Mouse (Mus musculus) CH12.LX (cell line): Measurements from ENCODE around the gene Ahsa1. TPM values are rescaled to one million over a fixed set of nuclear protein-coding genes. Genes with fewer than 3 reads are reported as not detected.

ENCODE experiments used
- DNase-seq: peaks from one replicate; pipeline ENCODE4 v3.0.0-alpha.2; 2013; ENCODE audit errors: extremely low read depth
- H3K27ac ChIP-seq: 2 replicates; pipeline ENCODE4 v1.5.1; 2012; ENCODE audit warnings: low read depth, mild to moderate bottlenecking, control low read depth, moderate library complexity; ENCODE audit not compliant: insufficient read depth
- H3K27me3 ChIP-seq: replicated peaks from 2 replicates; pipeline ENCODE3; 2012; ENCODE audit warnings: inconsistent platforms
- H3K36me3 ChIP-seq, 2 experiments: replicated peaks in 1 of 2; 2 replicates each; pipeline versions ENCODE3 to v1.6.1; 2012; ENCODE audit warnings: inconsistent platforms in 1 of 2, low read length in 1 of 2, mild to moderate bottlenecking in 1 of 2, mixed read lengths in 1 of 2, moderate library complexity in 1 of 2; ENCODE audit not compliant: control insufficient read depth in 1 of 2, insufficient read depth in 1 of 2
- H3K4me1 ChIP-seq, 2 experiments: 2 replicates each; pipeline ENCODE4 v1.6.1; 2012; ENCODE audit warnings: inconsistent platforms in 1 of 2, moderate library complexity in 1 of 2; ENCODE audit not compliant: insufficient read depth in 2 of 2, control insufficient read depth in 1 of 2
- H3K4me2 ChIP-seq: 2 replicates; pipeline ENCODE4 v1.6.1; 2012; ENCODE audit warnings: low read depth, mild to moderate bottlenecking, control low read depth; ENCODE audit not compliant: poor library complexity, insufficient read depth, severe bottlenecking
- H3K4me3 ChIP-seq, 3 experiments: fragments of 150-350 bp in 1 of 3; sonication (generic) in 1 of 3; replicated peaks in 1 of 3; 2 replicates each; pipeline versions ENCODE3 to v1.5.1; 2011 to 2012; ENCODE audit warnings: low read depth in 2 of 3, low read length in 2 of 3, mild to moderate bottlenecking in 2 of 3, moderate library complexity in 2 of 3, control low read depth in 1 of 3, improper control_type of control experiment in 1 of 3, inconsistent platforms in 1 of 3, mixed read lengths in 1 of 3; ENCODE audit not compliant: poor library complexity in 1 of 3
- H3K79me2 ChIP-seq: replicated peaks from 2 replicates; pipeline ENCODE4 v1.6.1; 2012; ENCODE audit warnings: mild to moderate bottlenecking, moderate library complexity; ENCODE audit not compliant: control insufficient read depth, poor library complexity, insufficient read depth, severe bottlenecking; ENCODE audit errors: extremely low read depth
- H3K9ac ChIP-seq: 2 replicates; pipeline ENCODE4 v1.6.1; 2012; ENCODE audit warnings: low read depth, mild to moderate bottlenecking, control low read depth, moderate library complexity; ENCODE audit not compliant: insufficient read depth
- H3K9me3 ChIP-seq: replicated peaks from 2 replicates; pipeline ENCODE3; 2012; ENCODE audit warnings: low read length, inconsistent platforms, mixed read lengths
- CHD2 ChIP-seq: IDR thresholded peaks from 2 replicates; pipeline ENCODE4 v1.6.1; 2011; ENCODE audit warnings: low read length, improper control_type of control experiment
- EP300 ChIP-seq: IDR thresholded peaks from 2 replicates; pipeline ENCODE4 v1.6.1; 2011; ENCODE audit warnings: low read length, improper control_type of control experiment
- GABPA ChIP-seq: IDR thresholded peaks from 2 replicates; pipeline ENCODE4 v1.6.1; 2012; ENCODE audit warnings: low read depth, low read length, improper control_type of control experiment, inconsistent platforms; ENCODE audit not compliant: insufficient replicate concordance
- HCFC1 ChIP-seq: IDR thresholded peaks from 2 replicates; pipeline ENCODE4 v1.6.1; 2012; ENCODE audit warnings: low read depth, mild to moderate bottlenecking, inconsistent platforms, low read length, improper control_type of control experiment
- IRF4 ChIP-seq: IDR thresholded peaks from 2 replicates; pipeline ENCODE4 v1.6.1; 2014; ENCODE audit warnings: low read depth, mild to moderate bottlenecking, inconsistent platforms, low read length, improper control_type of control experiment
- JUND ChIP-seq: conservative IDR thresholded peaks from 2 replicates; pipeline ENCODE4 v1.6.1; 2011; ENCODE audit warnings: low read depth, low read length, improper control_type of control experiment
- MAX ChIP-seq: IDR thresholded peaks from 2 replicates; pipeline ENCODE4 v1.6.1; 2011; ENCODE audit warnings: low read length, improper control_type of control experiment
- MEF2A ChIP-seq: IDR thresholded peaks from 2 replicates; pipeline ENCODE4 v1.6.1; 2014; ENCODE audit warnings: low read depth, mild to moderate bottlenecking, inconsistent platforms, low read length, improper control_type of control experiment, borderline replicate concordance
- NRF1 ChIP-seq: IDR thresholded peaks from 2 replicates; pipeline ENCODE4 v1.6.1; 2014; ENCODE audit warnings: low read depth, mild to moderate bottlenecking, inconsistent platforms, low read length, improper control_type of control experiment, moderate library complexity
- PAX5 ChIP-seq: IDR thresholded peaks from 2 replicates; pipeline ENCODE4 v1.6.1; 2012; ENCODE audit warnings: low read length, inconsistent platforms, mixed read lengths
- POLR2A ChIP-seq: IDR thresholded peaks from 2 replicates; pipeline ENCODE4 v1.6.1; 2011; ENCODE audit warnings: low read depth, mild to moderate bottlenecking, improper control_type of control experiment, low read length
- POLR2AphosphoS2 ChIP-seq: IDR thresholded peaks from 2 replicates; pipeline ENCODE4 v1.6.1; 2011; ENCODE audit warnings: low read depth, low read length, improper control_type of control experiment
- SMC3 ChIP-seq: IDR thresholded peaks from 2 replicates; pipeline ENCODE4 v1.6.1; 2011; ENCODE audit warnings: low read depth, low read length, improper control_type of control experiment
- TCF12 ChIP-seq: IDR thresholded peaks from 2 replicates; pipeline ENCODE4 v1.6.1; 2014; ENCODE audit warnings: low read depth, mild to moderate bottlenecking, inconsistent platforms, low read length, improper control_type of control experiment
- UBTF ChIP-seq: IDR thresholded peaks from 2 replicates; pipeline ENCODE4 v1.6.1; 2012; ENCODE audit warnings: low read depth, mild to moderate bottlenecking, inconsistent platforms, low read length, improper control_type of control experiment, moderate library complexity
- ZKSCAN1 ChIP-seq: IDR thresholded peaks from 2 replicates; pipeline ENCODE4 v1.6.1; 2012; ENCODE audit warnings: low read depth, inconsistent platforms, low read length, improper control_type of control experiment, borderline replicate concordance
- ZMIZ1 ChIP-seq: IDR thresholded peaks from 2 replicates; pipeline ENCODE4 v1.6.1; 2012; ENCODE audit warnings: low read depth, mild to moderate bottlenecking, inconsistent platforms, low read length, improper control_type of control experiment
- ZNF384 ChIP-seq: IDR thresholded peaks from 2 replicates; pipeline ENCODE4 v1.6.1; 2012; ENCODE audit warnings: low read depth, low read length, improper control_type of control experiment, inconsistent platforms
- dilution Hi-C: fragments of 300-500 bp; cut with MboI; formaldehyde crosslinking; loops from 2 replicates; pipeline ENCODE4 v1.14.3; 2020; ENCODE audit warnings: low sequenced_read_pairs; ENCODE audit not compliant: extremely low pct_unique_long_range_greater_than_20kb, extremely low pct_ligation_motif_present
- in situ Hi-C: fragments of 300-500 bp; cut with MboI; formaldehyde crosslinking; loops from 3 replicates; pipeline ENCODE4 v1.14.3; 2019; ENCODE audit warnings: low sequenced_read_pairs, low pct_ligation_motif_present, low pct_unique_long_range_greater_than_20kb, mixed read lengths
- polyA plus RNA-seq: library from polyadenylated mRNA; unstranded; fragments of >175 nt; gene quantifications from 2 replicates; pipeline ENCODE4 v1.2.1, GENCODE M21; 2012; ENCODE audit warnings: low read depth; ENCODE audit not compliant: insufficient read length
- total RNA-seq, 2 experiments: library from RNA; depleted of rRNA; stranded (reverse); fragments of 300-350 nt in 1 of 2; fragments of >200 nt in 1 of 2; gene quantifications; 2 replicates each; pipeline ENCODE4 v1.2.3; 2012 to 2014

The Ahsa1 gene
- total and polyA plus RNA-seq, 3 experiments = 288 to 456 (median 392) TPM

DNA sequence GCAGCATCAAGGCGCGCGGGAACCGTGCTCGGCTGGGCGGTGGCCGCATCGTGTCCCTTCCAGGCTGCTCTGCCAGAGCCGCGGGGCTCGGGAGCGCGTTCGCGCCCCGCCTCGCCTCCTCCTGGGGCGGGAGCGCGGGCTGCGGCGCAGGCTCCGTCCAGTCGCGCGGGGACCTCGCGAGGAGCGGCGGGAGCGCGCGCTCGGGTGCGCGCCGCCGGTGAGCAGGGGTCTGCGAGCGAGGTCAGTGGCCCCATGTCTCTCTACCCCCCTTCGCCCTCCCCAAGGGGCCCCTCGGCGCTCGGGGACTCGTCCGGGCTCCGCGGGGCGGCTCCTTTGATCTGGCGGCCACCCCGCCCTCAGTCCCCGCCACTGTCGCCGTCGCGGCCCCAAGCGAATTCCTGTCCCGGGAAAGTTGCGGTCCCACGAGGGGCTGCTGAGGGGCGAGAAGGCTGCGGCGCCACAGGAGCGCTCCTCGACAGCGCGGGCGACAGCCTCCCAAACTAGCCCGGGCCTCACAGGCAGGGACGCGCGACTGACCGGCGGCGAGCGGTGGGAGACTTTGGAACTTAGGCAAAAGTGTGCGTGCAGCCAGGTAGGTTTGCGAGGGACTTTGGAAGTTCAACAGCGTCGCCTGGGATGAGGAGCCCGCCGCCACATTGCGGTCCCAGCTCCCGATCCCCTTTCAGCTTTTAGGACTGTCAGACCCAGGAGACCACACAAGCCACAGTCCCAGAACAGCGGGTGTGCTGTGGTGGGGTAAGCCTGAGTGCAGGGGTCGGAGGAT, 33.6 kb downstream of the Ahsa1 start, which contains the start of gene Ism2:
Gene Ism2, minus strand, starts transcription at position 49 of the 784 bp plus-strand sequence.
- DNase-seq = no peak

DNA sequence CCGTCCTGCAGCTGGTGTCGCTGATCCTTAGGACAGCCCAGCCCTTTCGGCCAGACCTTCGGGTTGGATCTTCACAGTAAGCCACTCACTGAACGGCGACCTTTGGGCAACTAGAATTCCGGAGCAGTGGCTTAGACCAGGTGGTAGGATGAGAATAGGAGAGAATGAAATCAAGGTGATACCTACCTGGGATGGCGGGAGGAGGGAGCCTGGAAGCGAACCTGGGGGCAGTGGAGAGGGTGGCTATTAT, 34.1 kb downstream of the Ahsa1 start:
- Histone ChIP-seq H3K9ac (peak overlapping the region; percentile 37; the same call in 1 of the 2 replicates), H3K4me1 (peaks cover 2 to 3% of the 10 kb centered on the region in 2 experiments; a peak in 3 of 4 replicates), H3K4me3 (peak overlapping the region in 1 of 3 experiments; percentile 67)
- TF ChIP-seq TCF12 (no peak), EP300 (no peak), MEF2A (no peak), IRF4 (no peak), HCFC1 (no peak), PAX5 (no peak), SMC3 (no peak), NRF1 (no peak), POLR2A (no peak)
- TF ChIP-seq, all 38 proteins: peak for 0
- Histone ChIP-seq H3K79me2 (no peaks in the 10 kb centered on the region), H3K27ac (no peak overlapping the region), H3K9me3 (peaks cover 8% of the 10 kb centered on the region), H3K27me3 (peaks cover 16% of the 10 kb centered on the region), H3K4me2 (peak overlapping the region; percentile 68), H3K36me3 (no peaks in the 10 kb centered on the region)
- DNase-seq = no peak
- dilution Hi-C loops = no loop called here
- in situ Hi-C loops = no loop called here

More for the DNA sequence above, 33.6 kb downstream of the Ahsa1 start, which contains the start of gene Ism2:
- peaks cover 2 to 3% of the 10 kb centered on the region in 2 experiments; a peak in 3 of 4 replicates for H3K4me1 ChIP-seq
- peaks cover 8% of the 10 kb centered on the region for H3K9me3 ChIP-seq
- peak within 1 kb of the TSS; percentile 68 for H3K4me2 ChIP-seq
- H3K27ac ChIP-seq = no peak within 1 kb of the TSS
- TF ChIP-seq POLR2A (0 out of 2 replicates have a peak, but pooled peaks have one; percentile 14), JUND (no peak), ZKSCAN1 (no peak), ZMIZ1 (no peak), MAX (no peak), ZNF384 (no peak), POLR2AphosphoS2 (no peak), CHD2 (0 out of 2 replicates have a peak, but pooled peaks have one; percentile 25), NRF1 (peak; percentile 66), GABPA (no peak), UBTF (peak; percentile 49; the same call in 1 of the 2 replicates)
- peak within 1 kb of the TSS; percentile 40 to 67 (median 54) for H3K4me3 ChIP-seq
- dilution Hi-C loops (no loop called here), in situ Hi-C loops (no loop called here)
- peak within 1 kb of the TSS; percentile 37 for H3K9ac ChIP-seq
- H3K27me3 ChIP-seq = peaks cover 16% of the 10 kb centered on the region
- H3K79me2 ChIP-seq = no peaks in the 10 kb centered on the region
- H3K36me3 ChIP-seq = no peaks in the 10 kb centered on the region
